Mouse (Mus musculus) neural tube, embryonic 11.5 days (tissue): Measurements from ENCODE around the gene Fryl. TPM values are rescaled to one million over a fixed set of nuclear protein-coding genes. Genes with fewer than 3 reads are reported as not detected.

Experiments used
- ATAC-seq: fragments of 200-750 bp; cut with Nextera tagmentation; 2 replicates; pipeline ENCODE4 v1.8.0; 2017; ENCODE audit warnings: moderate number of reproducible peaks, mild to moderate bottlenecking, moderate TSS enrichment, moderate library complexity; ENCODE audit not compliant: insufficient read depth, low FRiP score, low TSS enrichment
- DNase-seq: peaks from one replicate; pipeline ENCODE4 v3.0.0-alpha.2; 2015; ENCODE audit warnings: low spot score
- H3K27ac ChIP-seq: fragments of 300-500 bp; sonication (generic); 2 replicates; pipeline ENCODE4 v1.5.1; 2014; ENCODE audit warnings: low read depth, mild to moderate bottlenecking, low read length
- H3K27me3 ChIP-seq: fragments of 300-500 bp; sonication (generic); 2 replicates; pipeline ENCODE4 v1.6.1; 2014; ENCODE audit warnings: mild to moderate bottlenecking, low read length, mixed read lengths; ENCODE audit not compliant: control insufficient read depth, insufficient read depth
- H3K36me3 ChIP-seq: fragments of 300-500 bp; sonication (generic); 2 replicates; pipeline ENCODE4 v1.6.1; 2014; ENCODE audit warnings: mild to moderate bottlenecking, low read length, moderate library complexity, mixed read lengths; ENCODE audit not compliant: control insufficient read depth, insufficient read depth
- H3K4me1 ChIP-seq: fragments of 300-500 bp; sonication (generic); 2 replicates; pipeline ENCODE4 v1.6.1; 2014; ENCODE audit warnings: low read length, mixed read lengths; ENCODE audit not compliant: control insufficient read depth, insufficient read depth
- H3K4me2 ChIP-seq: fragments of 300-500 bp; sonication (generic); 2 replicates; pipeline ENCODE4 v1.6.1; 2014; ENCODE audit warnings: low read depth, mild to moderate bottlenecking, moderate library complexity
- H3K4me3 ChIP-seq: fragments of 300-500 bp; sonication (generic); 2 replicates; pipeline ENCODE4 v1.5.1; 2014; ENCODE audit warnings: low read depth, low read length
- H3K9ac ChIP-seq: fragments of 300-500 bp; sonication (generic); 2 replicates; pipeline ENCODE4 v1.6.1; 2014; ENCODE audit warnings: mild to moderate bottlenecking, low read length
- H3K9me3 ChIP-seq: fragments of 300-500 bp; sonication (generic); 2 replicates; pipeline ENCODE4 v1.6.1; 2016; ENCODE audit warnings: low read length; ENCODE audit not compliant: control insufficient read depth
- WGBS: fragments of 180-500 bp; shearing (Covaris S2); extraction: QIAGEN DNeasy Blood & Tissue Kit; methylation state at CpG from one replicate; pipeline ENCODE4 v1.1.7; 2014; 5-methylcytosine and 5-hydroxymethylcytosine counted together
- polyA plus RNA-seq: library from polyadenylated mRNA; unstranded; fragments of >200 nt; fragmentation: Nextera tagmentation; extraction: Ambion mirVana; gene quantifications from 2 replicates; pipeline ENCODE4 v1.2.1, GENCODE M21; 2014

Fryl gene
- polyA plus RNA-seq, 1 experiment from 2014 or later = 41.7 TPM

DNA sequence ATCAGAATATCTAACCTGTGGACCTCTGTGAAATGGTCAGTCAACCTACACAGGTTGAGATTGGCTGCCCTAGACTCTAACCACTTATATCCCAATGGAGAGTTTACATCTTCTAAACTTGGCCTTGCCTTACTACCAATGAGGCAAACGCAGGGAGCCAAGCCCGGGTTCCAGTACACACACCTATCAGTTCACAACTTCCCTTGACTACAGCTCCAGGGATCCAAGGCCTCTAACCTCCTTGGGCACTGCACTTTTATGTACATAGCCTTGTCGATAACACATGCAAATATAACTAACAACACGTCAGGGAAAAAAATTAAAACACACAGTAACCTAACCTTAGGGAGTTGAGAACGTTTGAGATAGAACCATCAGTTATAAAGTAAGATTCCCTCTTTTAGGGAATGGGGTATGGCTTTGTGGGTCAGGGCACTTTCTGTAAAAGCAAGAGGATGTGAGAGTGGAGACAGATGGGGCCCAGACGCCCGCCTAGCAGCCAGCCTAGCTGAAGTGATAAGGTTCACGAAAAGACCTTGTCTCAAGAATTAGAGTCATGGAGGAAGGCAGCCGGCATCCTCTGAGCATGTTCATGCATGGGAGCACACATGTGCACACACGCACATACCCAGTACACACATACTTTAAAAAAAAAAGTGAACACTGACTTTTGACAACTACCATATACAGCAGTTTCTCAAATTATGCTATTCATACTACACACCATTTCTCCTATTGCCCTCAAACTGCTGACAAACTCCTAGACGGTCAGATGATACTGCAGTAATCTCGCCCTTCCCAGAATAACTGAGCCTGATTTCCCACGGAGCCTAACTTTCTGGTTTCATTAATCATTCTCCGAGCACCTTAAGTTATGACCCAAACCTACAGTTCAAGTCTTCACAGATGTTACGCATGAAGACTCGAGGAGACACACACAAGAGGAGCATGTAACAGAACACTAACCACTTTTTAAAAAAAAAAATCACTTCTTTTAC lies 55.7 kb downstream of the Fryl start:
- Histone ChIP-seq H3K36me3 (no peaks in the 10 kb centered on the region; the same call in 1 of the 2 replicates), H3K27me3 (no peaks in the 10 kb centered on the region), H3K9me3 (no peaks in the 10 kb centered on the region), H3K4me1 (no peaks in the 10 kb centered on the region), H3K4me2 (no peak overlapping the region), H3K9ac (no peak overlapping the region), H3K4me3 (no peak overlapping the region), H3K27ac (no peak overlapping the region)
- DNase-seq = no peak
- no peak for ATAC-seq
- WGBS = 83% methylated on average over 16 of the region's 16 CpGs

DNA sequence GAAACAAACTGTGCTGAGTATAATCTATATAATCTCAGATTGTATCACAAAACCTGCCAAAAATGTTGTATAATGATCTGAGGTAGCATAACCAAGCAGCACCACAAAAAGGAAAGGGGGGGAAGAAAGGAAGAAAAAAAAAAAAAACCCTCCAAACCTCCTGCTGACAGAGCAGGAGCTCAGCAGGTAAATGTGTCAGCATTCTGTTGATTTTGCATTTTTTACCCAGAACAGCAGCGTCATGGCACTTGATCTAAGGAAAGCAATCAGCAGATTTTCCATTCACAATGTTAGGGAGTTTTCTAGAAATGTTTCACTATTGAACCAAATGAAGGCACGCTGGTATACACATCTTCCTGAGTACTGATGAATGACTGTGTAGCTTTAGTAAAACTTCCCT lies 56.8 kb downstream of the Fryl start:
- Histone ChIP-seq H3K4me3 (no peak overlapping the region), H3K36me3 (no peaks in the 10 kb centered on the region; the same call in 1 of the 2 replicates), H3K27ac (no peak overlapping the region), H3K4me1 (no peaks in the 10 kb centered on the region), H3K27me3 (no peaks in the 10 kb centered on the region), H3K4me2 (no peak overlapping the region), H3K9me3 (no peaks in the 10 kb centered on the region), H3K9ac (no peak overlapping the region)
- no peak for DNase-seq
- 87% methylated on average over 2 of the region's 2 CpGs for WGBS
- no peak for ATAC-seq

DNA sequence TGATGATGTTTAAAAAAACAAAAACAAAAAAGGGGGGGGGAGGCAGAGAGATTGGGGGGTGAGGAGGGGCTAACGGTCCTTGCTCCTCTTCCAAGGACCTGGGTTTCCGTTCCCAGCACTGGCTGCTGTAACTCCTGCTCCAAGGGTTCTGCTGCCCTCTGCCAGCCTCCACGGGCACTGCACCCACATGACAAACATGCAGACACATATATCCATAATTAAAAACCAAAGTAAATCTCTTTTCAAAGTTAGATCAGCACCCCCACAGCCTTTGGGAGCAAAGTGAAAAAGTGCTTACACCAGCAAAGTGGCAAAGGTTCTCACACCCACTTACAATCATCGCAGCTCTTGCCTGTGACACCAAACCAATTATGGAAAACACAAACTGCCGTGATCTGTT lies 57.7 kb downstream of the Fryl start:
- H3K36me3 ChIP-seq = no peaks in the 10 kb centered on the region
- 94% methylated on average over 5 of the region's 5 CpGs for WGBS
- no peak overlapping the region for H3K9ac ChIP-seq
- H3K4me2 ChIP-seq = no peak overlapping the region
- H3K27me3 ChIP-seq = no peaks in the 10 kb centered on the region
- no peaks in the 10 kb centered on the region for H3K9me3 ChIP-seq
- no peak overlapping the region for H3K4me3 ChIP-seq
- H3K4me1 ChIP-seq = no peaks in the 10 kb centered on the region
- DNase-seq (no peak), ATAC-seq (no peak)
- H3K27ac ChIP-seq = no peak overlapping the region

DNA sequence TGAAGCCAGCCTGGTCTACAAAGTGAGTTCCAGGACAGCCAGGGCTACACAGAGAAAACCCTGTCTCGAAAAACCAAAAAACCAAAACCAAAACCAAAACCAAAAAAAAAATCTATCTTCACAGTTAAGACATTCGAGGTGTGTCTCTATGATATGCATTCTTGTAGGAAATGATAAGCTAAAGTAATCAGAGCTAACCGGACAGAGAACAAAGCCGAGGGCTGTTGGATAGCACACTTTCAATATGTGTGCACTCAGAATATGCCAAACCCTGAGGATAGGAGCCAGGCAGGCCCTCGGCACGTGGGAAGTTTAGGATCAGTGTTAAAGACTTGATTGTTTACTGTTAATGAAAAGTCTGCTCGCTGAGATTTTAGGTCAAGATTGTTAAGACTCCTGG lies 58.6 kb downstream of the Fryl start:
- H3K9ac ChIP-seq = no peak overlapping the region
- ATAC-seq = no peak
- no peaks in the 10 kb centered on the region for H3K36me3 ChIP-seq
- no peaks in the 10 kb centered on the region for H3K9me3 ChIP-seq
- no peaks in the 10 kb centered on the region for H3K27me3 ChIP-seq
- no peak overlapping the region for H3K27ac ChIP-seq
- no peaks in the 10 kb centered on the region for H3K4me1 ChIP-seq
- no peak for DNase-seq
- no peak overlapping the region for H3K4me3 ChIP-seq
- WGBS = 91% methylated on average over 7 of the region's 7 CpGs
- H3K4me2 ChIP-seq = no peak overlapping the region

DNA sequence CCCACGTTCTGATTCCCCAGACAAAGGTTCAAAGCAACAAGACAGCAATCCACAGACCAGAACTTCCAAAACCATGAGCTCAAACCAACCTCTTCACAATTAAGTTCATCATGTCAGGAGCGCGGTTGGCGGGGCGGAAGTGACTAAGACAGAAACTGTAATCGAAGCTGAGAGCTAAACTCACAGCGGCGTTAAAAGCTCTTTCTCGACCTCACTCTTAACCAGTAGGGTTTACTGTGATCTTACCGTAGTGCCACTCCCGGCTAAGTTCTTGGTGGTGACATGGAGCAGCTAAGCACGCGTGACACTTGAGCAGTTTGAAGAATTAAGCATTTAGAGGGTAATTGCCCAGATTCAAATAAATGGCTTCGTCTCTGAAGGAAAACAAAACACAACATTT lies 61.7 kb downstream of the Fryl start:
- no peak overlapping the region for H3K4me3 ChIP-seq
- no peak overlapping the region for H3K27ac ChIP-seq
- no peak for ATAC-seq
- no peak overlapping the region for H3K4me2 ChIP-seq
- no peak for DNase-seq
- no peaks in the 10 kb centered on the region for H3K9me3 ChIP-seq
- WGBS = 97% methylated on average over 14 of the region's 14 CpGs
- no peak overlapping the region for H3K9ac ChIP-seq
- H3K4me1 ChIP-seq = no peaks in the 10 kb centered on the region
- H3K36me3 ChIP-seq = no peaks in the 10 kb centered on the region
- H3K27me3 ChIP-seq = no peaks in the 10 kb centered on the region

DNA sequence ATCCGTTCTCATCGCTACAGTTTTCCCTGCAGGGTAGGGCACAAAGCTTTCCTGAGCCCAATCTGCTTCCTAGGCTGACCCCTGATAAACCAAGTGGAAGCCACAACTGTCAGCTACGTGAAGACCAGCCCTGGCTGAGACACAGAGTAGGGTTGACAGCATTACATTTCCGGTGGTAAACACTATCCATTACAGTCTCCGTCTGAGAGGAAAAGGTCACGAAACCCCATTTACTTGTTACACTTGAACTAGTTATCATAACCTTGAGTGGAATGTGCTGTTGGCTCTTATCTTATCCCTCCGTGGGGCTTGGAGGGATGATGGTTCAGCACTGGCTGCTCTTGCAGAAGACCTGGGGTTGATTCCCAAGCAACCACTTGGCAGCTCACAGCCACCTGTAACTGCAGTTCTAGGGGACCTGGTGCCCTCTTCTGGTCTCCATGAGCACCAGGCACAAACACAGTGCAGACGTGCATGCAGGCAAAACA lies 62.3 kb downstream of the Fryl start:
- H3K9me3 ChIP-seq = no peaks in the 10 kb centered on the region
- H3K4me2 ChIP-seq = no peak overlapping the region
- H3K27ac ChIP-seq = no peak overlapping the region
- H3K36me3 ChIP-seq = no peaks in the 10 kb centered on the region
- no peak overlapping the region for H3K9ac ChIP-seq
- H3K4me3 ChIP-seq = no peak overlapping the region
- ATAC-seq (no peak), DNase-seq (no peak)
- H3K27me3 ChIP-seq = no peaks in the 10 kb centered on the region
- 86% methylated on average over 8 of the region's 8 CpGs for WGBS
- no peaks in the 10 kb centered on the region for H3K4me1 ChIP-seq

DNA sequence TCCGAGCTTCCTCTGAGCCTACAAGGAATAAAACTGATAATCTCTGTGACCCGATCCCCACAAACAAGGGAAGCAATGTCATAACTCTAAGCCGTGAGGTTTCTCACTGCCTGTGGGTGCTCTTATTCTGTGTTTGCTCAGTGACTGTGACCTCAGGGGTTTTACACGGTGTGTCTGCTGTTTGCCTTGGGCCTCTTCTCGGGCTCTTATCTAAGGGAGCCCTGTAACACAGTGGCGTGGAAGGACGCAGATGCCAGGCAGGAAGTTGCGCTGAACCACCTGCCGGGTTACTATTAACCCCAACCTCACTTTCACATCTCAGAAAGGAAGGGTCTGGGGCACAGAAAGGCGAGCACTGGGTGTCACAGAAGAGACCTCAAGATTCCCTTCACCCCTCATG lies 62.8 kb downstream of the Fryl start:
- no peaks in the 10 kb centered on the region for H3K9me3 ChIP-seq
- ATAC-seq (no peak), DNase-seq (no peak)
- H3K4me3 ChIP-seq = no peak overlapping the region
- 72% methylated on average over 10 of the region's 10 CpGs for WGBS
- no peak overlapping the region for H3K9ac ChIP-seq
- H3K4me2 ChIP-seq = no peak overlapping the region
- no peak overlapping the region for H3K27ac ChIP-seq
- no peaks in the 10 kb centered on the region for H3K27me3 ChIP-seq
- no peaks in the 10 kb centered on the region for H3K4me1 ChIP-seq
- no peaks in the 10 kb centered on the region for H3K36me3 ChIP-seq

DNA sequence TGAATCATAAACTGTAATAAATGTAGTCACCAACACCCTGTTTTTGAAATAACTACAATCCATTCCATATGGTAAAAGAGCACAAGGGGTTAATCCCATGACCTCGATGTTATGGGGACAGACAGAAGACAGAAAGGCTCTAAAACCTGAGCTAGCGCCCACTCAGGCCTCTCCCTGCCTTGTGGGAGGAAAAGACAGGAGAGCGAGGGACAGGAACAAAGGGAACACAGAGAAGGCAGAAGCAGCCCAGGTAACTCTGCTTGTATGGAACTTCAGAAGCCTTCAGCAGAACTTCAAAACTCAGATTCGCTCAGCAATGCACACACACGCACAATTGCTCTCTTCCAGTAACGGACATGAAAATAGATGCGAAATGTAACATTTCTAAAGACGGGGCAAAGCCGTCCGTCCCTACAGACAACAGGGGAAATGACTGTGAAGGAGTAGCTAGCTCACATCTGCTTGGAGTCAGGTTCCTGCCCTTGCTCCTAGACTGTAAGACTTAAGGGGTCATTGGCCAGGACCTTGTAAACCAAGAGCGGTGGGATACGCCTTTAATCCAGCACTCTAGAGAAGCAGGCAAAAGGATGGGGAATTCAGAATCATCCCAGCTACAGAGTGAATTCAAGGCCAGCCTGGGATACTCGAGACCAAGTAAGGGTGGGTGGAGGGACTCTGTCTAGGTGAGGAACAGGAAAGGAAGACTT lies 63.4 kb downstream of the Fryl start:
- Histone ChIP-seq H3K4me3 (no peak overlapping the region), H3K27ac (no peak overlapping the region), H3K9ac (no peak overlapping the region), H3K4me1 (no peaks in the 10 kb centered on the region), H3K36me3 (no peaks in the 10 kb centered on the region), H3K27me3 (no peaks in the 10 kb centered on the region), H3K9me3 (no peaks in the 10 kb centered on the region), H3K4me2 (no peak overlapping the region)
- 70% methylated on average over 13 of the region's 13 CpGs for WGBS
- ATAC-seq = no peak
- no peak for DNase-seq
